Mouse (Mus musculus): ENCODE data around the gene Tspan2. TPM values are rescaled to one million over a fixed set of nuclear protein-coding genes. Genes with fewer than 3 reads are reported as not detected.

The Tspan2 gene
- total RNA-seq, 2 experiments from 2014 or later = 72.9 to 121 TPM

DNA sequence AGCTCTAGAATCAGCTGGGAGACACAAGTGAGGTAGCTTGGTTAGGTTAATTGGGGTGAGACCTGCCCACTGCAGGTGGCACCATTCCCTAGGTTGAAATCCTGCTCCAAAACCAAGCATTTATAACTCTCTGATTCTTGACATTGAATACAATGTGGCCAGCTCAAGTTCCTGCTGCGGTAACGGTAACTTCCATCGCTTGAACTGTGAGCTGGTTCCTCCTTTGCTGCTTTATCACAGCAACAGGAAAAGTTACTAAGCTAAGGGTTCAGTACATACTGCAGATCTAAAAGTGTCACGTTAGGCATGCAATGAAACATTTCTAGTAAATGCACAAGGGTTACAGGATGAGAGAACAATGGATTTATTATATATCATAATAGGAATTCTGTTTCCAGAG lies 1.7 kb upstream of the Tspan2 start:
- intact Hi-C loops (cut with DNase I) = no loop called here
- no peak for DNase-seq (ENCODE audit: low spot score in 2 of 2)

DNA sequence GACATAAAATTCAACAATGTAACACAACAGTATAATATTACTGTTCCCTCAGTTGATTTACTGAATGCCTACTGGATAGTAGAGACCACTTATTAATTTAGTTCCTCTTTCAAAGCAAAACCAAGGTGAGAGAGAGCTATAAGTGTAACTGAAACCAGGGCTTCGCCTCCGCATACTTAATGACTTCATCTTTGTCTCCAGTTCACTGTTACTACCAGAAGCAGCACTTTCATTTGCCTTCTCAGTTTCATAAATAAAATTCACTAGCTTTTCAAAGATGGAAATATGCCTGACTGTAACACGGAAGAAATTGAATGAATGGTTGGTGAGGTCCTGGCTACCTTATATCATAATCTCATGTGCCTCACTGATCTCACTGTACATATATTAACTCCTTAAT lies 1.3 kb upstream of the Tspan2 start:
- intact Hi-C loops (cut with DNase I) = no loop called here
- DNase-seq (ENCODE audit: low spot score in 2 of 2) = no peak

DNA sequence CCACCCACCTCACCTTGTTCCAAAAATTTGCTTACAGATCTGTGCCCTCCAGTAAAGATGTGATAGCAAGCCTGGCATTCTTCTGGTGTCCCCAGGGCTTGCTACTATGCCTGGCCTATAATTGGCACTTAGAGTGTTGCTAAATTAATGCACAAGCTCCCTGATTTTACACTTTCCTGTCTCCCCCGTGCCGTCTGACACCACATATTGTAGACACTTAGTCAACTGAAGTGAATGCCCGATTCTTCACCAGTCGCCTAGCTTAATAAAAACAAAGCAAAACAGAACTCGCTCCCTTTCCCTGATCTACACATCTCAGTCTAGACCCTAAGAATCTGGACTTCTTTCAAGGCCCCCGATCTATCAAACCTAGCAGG lies 405 bp upstream of the Tspan2 start:
- DNase-seq (ENCODE audit: low spot score in 2 of 2) = no peak
- intact Hi-C loops (cut with DNase I) = no loop called here

DNA sequence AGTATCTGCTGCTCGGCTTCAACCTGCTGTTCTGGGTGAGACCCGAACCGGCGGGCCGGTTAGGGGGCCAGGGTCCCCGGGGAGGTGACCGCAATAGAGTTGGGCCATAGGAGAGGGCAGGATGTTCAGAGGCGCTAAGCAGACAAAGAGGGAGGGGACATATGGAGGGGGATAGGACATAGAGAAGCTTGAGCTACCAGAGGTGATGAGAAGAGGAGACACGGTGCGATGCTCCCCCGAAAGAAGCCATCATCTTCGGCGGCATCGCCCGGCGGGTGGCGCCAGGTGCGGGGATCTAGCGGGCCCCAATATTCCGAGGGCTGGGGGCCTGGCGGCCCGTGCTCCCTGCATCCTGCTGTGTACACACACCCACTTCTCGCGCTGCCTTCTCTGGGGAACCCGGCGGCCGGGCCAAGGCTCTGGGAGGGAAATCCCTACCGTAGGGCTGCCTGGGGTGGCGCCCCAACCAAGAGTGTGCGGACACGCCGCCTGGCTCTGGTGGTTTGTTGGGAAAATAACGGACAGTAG lies 766 bp downstream of the Tspan2 start:
- intact Hi-C loops (cut with DNase I) = no loop called here
- no peak for DNase-seq (ENCODE audit: low spot score in 2 of 2)

DNA sequence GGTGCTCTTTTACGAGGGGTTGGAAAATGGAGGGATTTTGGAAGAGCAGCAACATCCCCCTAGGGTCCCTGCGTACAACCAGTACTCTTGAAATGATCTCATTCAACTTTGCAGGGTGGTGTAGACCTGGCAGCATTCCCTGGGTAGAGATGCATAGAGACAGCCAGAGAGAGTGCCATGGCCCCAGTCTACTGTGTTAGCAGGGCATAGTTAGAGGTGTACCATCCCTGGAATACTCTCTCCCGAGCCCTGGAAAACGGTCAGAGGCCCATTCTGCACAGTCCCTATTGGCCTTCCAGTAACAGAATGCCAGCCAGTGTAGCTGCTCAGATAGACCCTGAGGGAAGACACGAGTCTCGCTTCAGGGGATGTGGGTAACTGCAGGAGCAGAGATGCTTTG lies 1.3 kb downstream of the Tspan2 start:
- no peak for DNase-seq (ENCODE audit: low spot score in 2 of 2)
- intact Hi-C loops (cut with DNase I) = no loop called here

DNA sequence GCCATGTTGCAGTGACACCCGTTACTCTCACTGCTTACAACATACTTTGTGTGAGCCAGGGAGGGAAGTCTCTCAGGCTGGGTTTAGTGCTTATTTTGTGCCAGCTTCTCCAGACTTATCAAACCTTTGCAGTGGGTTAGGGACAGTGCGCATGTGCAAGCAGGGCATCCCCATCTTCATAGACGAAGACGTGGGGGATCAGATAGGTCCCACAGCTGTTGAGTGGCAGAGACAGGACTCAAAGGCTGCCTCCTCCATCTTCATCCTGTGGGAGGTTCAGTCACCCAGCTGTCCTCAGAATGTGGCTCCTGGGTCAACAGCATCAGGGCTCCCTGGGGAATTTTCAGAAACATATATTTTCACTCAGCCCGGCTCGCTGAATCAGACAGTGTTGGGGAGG lies 2.1 kb downstream of the Tspan2 start:
- intact Hi-C loops (cut with DNase I) = no loop called here

DNA sequence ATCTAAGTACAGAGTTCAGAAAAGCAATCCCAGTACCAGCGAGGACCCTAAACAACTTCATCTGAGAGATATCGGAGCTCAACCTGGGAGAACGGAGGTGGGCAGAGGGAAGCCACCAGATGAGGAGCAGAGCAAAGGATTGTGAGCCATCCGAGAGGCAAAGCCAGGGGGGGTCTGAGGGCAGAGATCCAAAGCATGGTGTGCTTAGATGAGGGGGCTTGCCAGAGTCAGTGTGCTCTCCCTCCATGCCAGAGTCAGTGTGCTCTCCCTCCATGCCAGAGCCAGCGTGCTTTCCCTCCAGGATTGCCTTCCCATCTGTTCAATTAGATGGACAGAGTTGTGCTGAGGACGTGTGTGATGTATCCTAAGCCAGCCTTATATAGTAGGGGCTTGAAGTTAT lies 2.8 kb downstream of the Tspan2 start:
- no peak for DNase-seq (ENCODE audit: low spot score in 2 of 2)
- intact Hi-C loops (cut with DNase I) = no loop called here

More for the DNA sequence above, 2.1 kb downstream of the Tspan2 start:
- DNase-seq (ENCODE audit: low spot score in 2 of 2) = no peak

DNA sequence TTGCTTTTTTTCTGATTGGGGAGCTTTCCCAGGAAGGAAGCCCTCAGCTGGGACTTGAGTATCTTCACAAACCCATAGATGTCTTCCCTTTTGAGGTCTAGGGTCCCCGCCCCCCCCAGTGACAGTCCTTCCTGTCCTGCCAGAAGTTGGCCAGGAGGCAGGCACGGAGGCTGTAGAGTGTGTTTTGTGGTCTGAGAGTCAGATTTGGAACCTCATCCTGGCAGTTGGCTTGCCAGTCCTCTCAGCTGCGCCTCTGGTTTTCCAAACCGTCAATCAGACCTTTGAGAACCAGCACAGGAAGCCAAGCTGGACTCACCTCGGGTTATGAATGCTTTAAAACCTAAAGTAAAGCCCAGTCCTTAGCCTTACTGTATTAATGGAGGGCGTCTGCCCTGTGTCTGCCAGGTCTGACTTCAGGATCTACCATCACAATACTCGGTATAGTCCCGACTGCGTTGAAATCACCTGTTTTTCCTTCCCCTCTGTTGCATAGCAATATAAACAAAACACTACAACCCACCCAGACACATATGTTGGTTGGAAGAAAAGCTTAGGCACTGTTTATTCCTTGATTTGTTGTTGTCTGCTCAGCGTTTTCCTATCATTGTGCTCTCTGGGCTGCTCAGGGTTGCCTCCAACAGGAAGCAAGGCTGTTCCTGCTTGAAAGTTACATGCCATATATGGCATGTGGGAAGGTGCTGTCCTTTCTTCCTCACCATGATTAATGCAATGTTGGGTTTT lies 4.0 kb downstream of the Tspan2 start:
- DNase-seq (ENCODE audit: low spot score in 2 of 2) = no peak
- intact Hi-C loops (cut with DNase I) = no loop called here

DNA sequence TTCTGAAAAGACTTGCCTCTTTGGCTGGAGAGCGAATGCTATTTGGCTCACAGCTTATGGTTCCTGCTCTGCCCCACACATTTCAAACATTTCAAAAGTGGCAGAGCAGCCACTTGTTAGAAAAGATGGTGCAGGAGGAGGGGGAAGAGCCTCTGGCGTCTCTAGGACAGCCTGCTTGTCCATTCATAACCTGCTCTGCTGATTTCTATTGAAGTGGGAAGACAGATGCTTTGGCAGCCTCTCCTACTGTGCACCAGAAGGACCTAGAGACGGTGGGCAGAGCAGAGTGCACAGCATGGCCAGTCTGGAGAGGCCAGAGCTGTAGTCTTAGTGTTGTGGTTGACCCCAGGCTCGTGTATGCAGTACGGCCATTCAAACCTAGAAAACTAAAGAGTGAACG lies 4.6 kb downstream of the Tspan2 start:
- intact Hi-C loops (cut with DNase I) = no loop called here
- no peak for DNase-seq (ENCODE audit: low spot score in 2 of 2)

DNA sequence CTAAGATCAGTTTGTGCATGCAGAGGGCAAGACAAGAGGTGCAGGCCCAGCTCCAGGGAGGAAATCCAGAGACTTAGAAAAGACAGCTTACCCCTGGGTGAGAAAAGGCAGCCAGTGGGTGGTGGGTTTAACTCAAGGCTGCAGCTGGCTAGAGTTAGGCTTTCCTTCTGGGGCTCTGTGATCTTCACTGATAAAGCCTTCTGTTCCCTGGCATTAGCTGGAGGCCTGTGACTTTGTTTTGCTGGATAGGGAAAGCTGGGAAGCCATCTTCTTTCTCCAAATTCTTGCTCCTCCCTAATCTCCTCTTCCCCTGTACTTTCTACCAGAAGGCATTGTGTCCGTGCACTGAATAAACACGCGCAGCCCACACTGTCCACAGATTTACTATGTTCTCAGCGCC lies 8.4 kb downstream of the Tspan2 start:
- no peak for DNase-seq (ENCODE audit: low spot score in 2 of 2)
- intact Hi-C loops (cut with DNase I) = no loop called here

DNA sequence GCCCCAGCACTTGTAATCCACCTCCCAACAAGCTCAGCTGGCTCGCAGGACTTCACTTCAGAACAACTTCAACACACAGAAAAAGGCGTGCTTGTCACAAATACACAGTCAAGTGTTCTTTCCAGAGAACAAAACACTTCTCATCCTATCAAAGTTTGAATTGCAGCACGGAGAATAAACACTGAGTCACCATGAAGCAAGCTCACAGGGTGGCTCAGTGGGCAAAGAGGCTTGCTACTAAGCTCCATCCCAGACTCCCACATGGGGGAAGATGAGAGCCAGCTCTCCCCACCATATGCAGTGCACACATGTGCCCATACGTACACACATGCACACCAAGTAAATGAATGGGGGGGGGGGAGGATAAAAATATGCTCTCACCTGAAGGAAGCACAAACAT lies 8.9 kb downstream of the Tspan2 start:
- DNase-seq (ENCODE audit: low spot score in 2 of 2) = no peak
- intact Hi-C loops (cut with DNase I) = no loop called here

DNA sequence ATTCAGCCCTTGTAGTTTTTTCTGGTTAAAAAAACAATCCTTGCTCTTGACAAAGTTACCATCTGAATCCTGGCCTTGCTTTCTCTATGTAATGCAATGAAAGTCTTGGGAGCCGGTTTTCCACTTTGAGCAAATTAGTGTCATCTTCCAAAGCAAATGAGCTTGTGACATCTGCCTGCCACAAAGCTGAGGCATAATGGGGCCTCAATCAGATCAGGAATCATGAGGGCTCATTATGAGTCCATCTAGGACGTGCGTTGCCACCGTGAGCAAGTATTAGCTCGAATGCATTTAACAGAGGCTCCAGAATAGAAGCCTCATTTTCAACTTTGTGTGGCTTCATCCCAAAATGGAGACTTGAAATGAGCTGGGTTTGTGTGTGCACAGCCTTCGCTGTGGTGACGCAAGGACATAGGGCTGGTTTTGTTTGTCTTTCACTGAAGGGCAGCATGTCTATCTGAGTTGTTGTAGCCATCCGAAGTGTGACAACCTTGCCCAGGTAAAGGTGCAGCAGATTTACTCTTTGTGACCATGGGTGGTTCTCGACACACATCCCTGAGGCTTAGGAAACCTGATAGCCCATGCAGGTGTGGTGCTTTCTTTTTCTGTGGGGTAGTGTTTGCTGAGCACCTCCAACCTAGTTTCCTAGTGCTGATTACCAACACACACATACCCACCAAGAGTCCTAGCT lies 9.6 kb downstream of the Tspan2 start:
- intact Hi-C loops (cut with DNase I) = no loop called here
- no peak for DNase-seq (ENCODE audit: low spot score in 2 of 2)

DNA sequence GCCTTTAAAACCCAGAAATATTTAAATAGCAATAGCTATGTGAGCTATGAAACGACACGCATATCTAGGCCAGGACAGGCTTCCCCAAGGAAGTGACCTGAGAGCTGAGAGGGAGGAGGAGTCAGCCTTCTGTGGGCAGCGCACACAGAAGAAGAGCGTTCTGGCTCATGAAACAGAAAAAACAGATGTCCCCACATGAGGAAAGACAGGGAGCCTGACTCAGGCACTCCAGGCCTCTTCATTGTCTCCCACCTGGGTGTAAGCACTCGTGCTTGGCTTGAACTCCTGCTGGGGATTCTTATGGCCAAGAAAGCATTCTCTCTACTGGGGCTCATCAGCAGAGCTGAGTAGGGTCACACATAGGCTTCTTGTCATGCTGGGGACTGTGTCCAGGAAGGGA lies 10.3 kb downstream of the Tspan2 start:
- DNase-seq (ENCODE audit: low spot score in 2 of 2) = no peak
- intact Hi-C loops (cut with DNase I) = no loop called here

DNA sequence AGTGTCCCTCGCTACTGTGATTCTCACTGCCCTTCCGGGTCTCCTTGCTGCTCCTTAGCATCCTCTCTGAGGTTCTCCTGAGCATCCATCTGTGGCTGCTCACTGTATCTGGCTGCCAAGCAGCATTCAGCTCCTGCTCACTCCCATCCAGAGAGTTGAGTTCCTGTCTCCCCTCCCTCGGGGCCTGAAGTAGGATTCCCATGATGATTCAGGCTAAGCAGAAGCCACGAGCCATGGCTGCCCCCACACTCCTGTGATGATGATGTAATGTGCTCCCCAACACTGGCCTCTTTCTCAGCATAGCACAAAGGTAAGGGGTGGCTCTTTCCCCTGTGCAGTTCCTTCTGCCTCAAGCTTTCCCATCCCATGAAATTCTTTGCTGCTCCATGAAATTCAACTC lies 11.8 kb downstream of the Tspan2 start:
- DNase-seq (ENCODE audit: low spot score in 2 of 2) = no peak
- intact Hi-C loops (cut with DNase I) = no loop called here

DNA sequence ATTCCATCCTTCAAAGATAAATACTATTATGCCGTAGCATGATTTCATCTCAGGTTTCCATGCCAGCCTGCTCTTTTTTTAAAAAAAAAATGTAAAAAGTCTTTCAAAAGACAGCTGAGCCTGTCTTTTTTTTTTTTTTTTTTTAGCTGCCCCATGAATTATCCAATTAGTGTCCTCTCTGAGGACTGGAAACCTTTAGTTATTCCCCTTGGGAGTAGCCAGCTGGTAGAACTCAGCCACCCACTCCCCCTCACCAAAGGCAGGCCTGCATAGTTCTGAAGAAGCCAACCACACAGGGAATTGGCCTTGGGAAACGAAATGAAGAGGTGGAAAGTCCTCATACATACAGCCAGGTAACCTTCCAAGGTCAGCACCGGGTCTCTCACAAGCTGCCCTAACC lies 13.7 kb downstream of the Tspan2 start:
- intact Hi-C loops (cut with DNase I) = no loop called here
- DNase-seq (ENCODE audit: low spot score in 2 of 2) = no peak

DNA sequence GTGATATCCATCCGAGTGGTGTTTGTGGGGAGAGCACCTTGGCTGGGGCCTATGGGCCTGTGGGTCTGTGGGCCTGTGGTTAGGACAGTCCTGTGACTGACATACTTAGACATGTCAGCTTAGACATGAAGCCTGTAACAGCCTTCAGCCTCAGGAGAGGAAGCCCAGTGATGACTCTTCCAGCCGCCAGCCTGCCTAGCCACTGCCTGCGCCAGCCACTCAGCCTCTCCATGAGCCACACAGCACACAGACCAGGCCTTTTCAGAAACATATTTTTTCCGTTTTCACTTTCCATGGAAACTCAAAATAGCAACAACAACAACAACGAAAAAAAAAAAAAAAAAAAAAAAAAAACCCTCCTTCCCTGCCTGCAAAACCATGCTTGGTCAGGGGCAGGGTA lies 14.4 kb downstream of the Tspan2 start:
- intact Hi-C loops (cut with DNase I) = no loop called here
- no peak for DNase-seq (ENCODE audit: low spot score in 2 of 2)

DNA sequence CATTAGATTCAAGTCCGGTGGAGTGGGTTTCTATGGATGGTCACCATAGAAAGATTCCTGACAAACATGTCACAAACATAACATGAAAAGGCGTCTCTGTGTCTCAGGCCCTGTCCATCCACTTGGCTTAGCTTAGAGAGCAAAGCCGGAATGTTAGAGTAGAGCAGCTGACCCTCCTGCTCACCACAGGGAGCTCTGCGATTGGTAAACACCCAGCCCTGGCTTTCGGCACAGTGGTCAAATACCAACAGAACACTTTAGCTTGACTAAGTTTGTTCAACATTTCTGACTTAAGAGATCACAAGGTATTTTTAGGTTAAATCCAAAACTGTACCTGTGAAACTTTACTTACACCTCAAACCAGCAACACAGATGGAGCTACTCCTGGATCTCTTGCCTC lies 16.8 kb downstream of the Tspan2 start:
- intact Hi-C loops (cut with DNase I) = no loop called here
- DNase-seq (ENCODE audit: low spot score in 2 of 2) = no peak

DNA sequence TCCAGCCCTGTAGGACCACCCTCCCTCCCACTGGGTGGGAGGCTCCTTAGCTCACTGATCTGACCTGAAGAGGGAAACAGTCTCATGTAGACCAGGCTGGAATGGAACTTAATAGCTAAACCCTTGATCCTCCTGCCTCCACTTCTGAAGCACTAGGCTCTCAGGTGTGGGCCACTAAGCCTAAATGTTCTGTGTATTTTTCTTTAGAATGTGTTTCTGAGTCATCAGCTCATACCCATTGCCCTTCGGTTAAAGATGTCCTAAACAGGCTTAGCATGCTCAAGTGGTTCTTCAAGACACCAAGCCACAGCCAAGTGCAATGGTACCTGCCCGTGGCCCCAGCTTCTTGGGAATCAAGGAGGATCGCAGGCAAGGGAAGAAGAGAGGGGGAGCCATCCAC lies 17.2 kb downstream of the Tspan2 start:
- intact Hi-C loops (cut with DNase I) = no loop called here
- no peak for DNase-seq (ENCODE audit: low spot score in 2 of 2)

DNA sequence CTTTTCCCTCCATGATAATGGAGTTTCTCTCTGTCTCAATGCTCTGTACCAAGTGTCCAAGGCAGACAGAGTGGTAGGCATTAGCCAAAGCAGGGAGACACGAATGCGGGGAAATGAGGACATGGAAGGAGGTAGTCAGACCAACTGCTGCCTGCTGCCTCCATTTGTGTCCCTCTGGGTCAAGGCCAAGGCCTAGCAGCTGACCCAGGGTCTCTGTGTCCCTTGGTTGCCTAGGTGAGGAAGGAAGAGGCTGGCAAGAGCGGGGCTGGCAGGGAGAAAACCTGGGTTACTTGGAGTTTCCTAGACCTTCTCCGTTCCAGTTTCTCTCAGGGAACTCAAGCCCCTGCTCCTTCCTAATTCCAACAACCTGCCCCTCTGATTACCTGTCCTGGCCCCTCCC lies 17.7 kb downstream of the Tspan2 start:
- intact Hi-C loops (cut with DNase I) = no loop called here
- no peak for DNase-seq (ENCODE audit: low spot score in 2 of 2)

DNA sequence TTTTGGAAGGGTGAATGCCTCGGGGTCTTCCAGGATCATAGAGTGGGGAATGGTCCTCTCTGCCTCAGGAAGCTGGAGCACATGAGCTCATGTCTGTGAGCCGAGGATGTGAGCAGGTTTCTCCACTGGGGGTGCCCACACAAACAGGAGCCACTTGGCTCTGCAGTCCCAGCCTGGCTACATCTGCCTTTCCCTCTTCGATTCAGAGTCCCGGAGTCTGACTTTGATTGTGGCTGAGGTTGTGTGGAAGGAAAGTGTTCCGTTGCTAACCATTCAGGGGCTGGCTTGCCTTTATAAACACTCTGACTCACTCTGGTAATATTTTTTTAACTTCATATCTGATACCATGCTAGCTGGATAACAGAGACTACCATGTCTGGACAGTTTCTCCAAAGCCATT lies 18.1 kb downstream of the Tspan2 start:
- intact Hi-C loops (cut with DNase I) = no loop called here
- DNase-seq (ENCODE audit: low spot score in 2 of 2) = no peak

DNA sequence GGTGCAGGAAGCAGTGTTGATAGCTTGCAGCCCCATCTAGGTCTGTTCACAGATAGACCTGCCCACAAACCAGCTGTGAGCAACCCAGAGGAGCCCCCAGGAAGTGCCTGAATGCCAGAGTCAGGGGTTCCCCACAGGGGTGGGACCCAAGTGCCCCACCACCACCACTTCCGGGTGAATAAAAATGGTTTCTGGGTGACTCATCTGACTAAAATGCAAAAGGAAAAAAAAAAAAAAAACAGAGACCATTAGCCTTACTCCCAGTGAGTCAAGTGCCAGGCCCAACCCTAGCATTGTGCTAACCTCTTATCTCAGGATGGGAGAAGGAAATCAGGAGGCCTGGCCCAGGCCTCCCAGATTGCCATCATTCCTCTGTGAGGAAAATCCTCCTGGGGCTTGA lies 21.5 kb downstream of the Tspan2 start:
- intact Hi-C loops (cut with DNase I) = no loop called here
- DNase-seq (ENCODE audit: low spot score in 2 of 2) = no peak

DNA sequence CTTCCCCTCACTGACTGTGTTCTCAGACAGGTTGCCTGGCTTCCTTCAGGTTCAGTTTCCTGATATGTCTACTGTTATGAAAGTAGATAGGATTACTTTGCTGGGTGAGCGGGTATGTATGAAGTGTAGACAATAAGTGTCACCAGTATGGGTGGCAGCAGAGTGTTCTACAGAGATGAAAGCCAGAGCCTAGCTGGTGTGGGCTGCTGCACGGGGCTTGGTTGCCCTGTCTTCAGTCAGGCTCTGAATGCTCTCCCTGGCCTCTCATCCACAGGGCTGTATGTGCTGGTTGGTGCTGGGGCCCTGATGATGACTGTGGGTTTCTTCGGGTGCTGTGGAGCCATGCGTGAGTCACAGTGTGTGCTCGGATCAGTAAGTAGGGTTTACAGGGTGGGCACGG lies 22.7 kb downstream of the Tspan2 start:
- intact Hi-C loops (cut with DNase I) = no loop called here
- no peak for DNase-seq (ENCODE audit: low spot score in 2 of 2)
